Mouse (Mus musculus) heart, embryonic 14.5 days (tissue): Measurements from ENCODE around the gene Scpep1. TPM values are rescaled to one million over a fixed set of nuclear protein-coding genes. Genes with fewer than 3 reads are reported as not detected.
"Not testable (repeated sequence)": the region's sequence is repeated elsewhere in the genome, so short reads cannot be mapped to it uniquely, and the experiment has no call there.

Source experiments
- ATAC-seq: fragments of 200-750 bp; cut with Nextera tagmentation; 2 replicates; pipeline ENCODE4 v1.8.0; 2017; ENCODE audit warnings: low read depth, moderate TSS enrichment; ENCODE audit not compliant: insufficient number of reproducible peaks, insufficient read depth, low FRiP score
- H3K27ac ChIP-seq, 2 experiments: fragments of 200-500 bp in 1 of 2; fragments of 300-500 bp in 1 of 2; sonication (generic) in 1 of 2; replicated peaks in 1 of 2; 2 replicates each; pipeline ENCODE4 v1.5.1; 2012 to 2014; ENCODE audit warnings: low read depth in 2 of 2, low read length in 2 of 2, control low read depth in 1 of 2, mild to moderate bottlenecking in 1 of 2, mixed read lengths in 1 of 2; ENCODE audit not compliant: control insufficient read depth in 1 of 2, insufficient read depth in 1 of 2
- H3K27me3 ChIP-seq: fragments of 300-500 bp; sonication (generic); 2 replicates; pipeline ENCODE4 v1.6.1; 2014; ENCODE audit warnings: mild to moderate bottlenecking, low read length, control low read depth; ENCODE audit not compliant: control insufficient read depth, insufficient read depth
- H3K36me3 ChIP-seq: fragments of 300-500 bp; sonication (generic); 2 replicates; pipeline ENCODE4 v1.6.1; 2014; ENCODE audit warnings: mild to moderate bottlenecking, control low read depth, low read length, mixed read lengths; ENCODE audit not compliant: control insufficient read depth, insufficient read depth
- H3K4me1 ChIP-seq, 2 experiments: fragments of 200-500 bp in 1 of 2; fragments of 300-500 bp in 1 of 2; sonication (generic) in 1 of 2; 2 replicates each; pipeline ENCODE4 v1.6.1; 2012 to 2014; ENCODE audit warnings: low read length in 2 of 2, control low read depth in 1 of 2, mixed read lengths in 1 of 2; ENCODE audit not compliant: control insufficient read depth in 2 of 2, insufficient read depth in 2 of 2
- H3K4me2 ChIP-seq: fragments of 300-500 bp; sonication (generic); 2 replicates; pipeline ENCODE4 v1.6.1; 2014; ENCODE audit warnings: mild to moderate bottlenecking, low read length
- H3K4me3 ChIP-seq, 2 experiments: fragments of 200-500 bp in 1 of 2; fragments of 300-500 bp in 1 of 2; sonication (generic) in 1 of 2; 2 replicates each; pipeline ENCODE4 v1.5.1; 2012 to 2014; ENCODE audit warnings: low read length in 2 of 2, mild to moderate bottlenecking in 2 of 2, control low read depth in 1 of 2, low read depth in 1 of 2, moderate library complexity in 1 of 2; ENCODE audit not compliant: control insufficient read depth in 1 of 2, insufficient read depth in 1 of 2
- H3K9ac ChIP-seq: fragments of 300-500 bp; sonication (generic); 2 replicates; pipeline ENCODE4 v1.6.1; 2014; ENCODE audit warnings: mild to moderate bottlenecking, low read length
- H3K9me3 ChIP-seq: fragments of 300-500 bp; sonication (generic); 2 replicates; pipeline ENCODE4 v1.6.1; 2016; ENCODE audit warnings: low read length, control low read depth; ENCODE audit not compliant: control insufficient read depth
- WGBS: fragments of 180-500 bp; shearing (Covaris S2); extraction: QIAGEN DNeasy Blood & Tissue Kit; methylation state at CpG from one replicate; pipeline ENCODE4 v1.1.7; 2014; 5-methylcytosine and 5-hydroxymethylcytosine counted together
- polyA plus RNA-seq: library from polyadenylated mRNA; unstranded; fragments of >200 nt; fragmentation: Nextera tagmentation; extraction: Ambion mirVana; gene quantifications from 2 replicates; pipeline ENCODE4 v1.2.1, GENCODE M21; 2014

Scpep1 gene
- polyA plus RNA-seq, 1 experiment from 2014 or later: 49.9 TPM

GRCm38 (mm10) chr11:88999723-89000526, 44.7 kb upstream of the Scpep1 start:
- peak overlapping the region; percentile 57 to 69 for H3K4me3 ChIP-seq
- peak overlapping the region; percentile 81 for H3K9ac ChIP-seq
- H3K4me1 ChIP-seq: peaks cover 18 to 28% of the 10 kb centered on the region in 2 experiments
- H3K27ac ChIP-seq: peak overlapping the region; percentile 26 to 68; a peak in 3 of 4 replicates
- no peaks in the 10 kb centered on the region for H3K9me3 ChIP-seq
- H3K36me3 ChIP-seq: no peaks in the 10 kb centered on the region; the same call in none of the 2 replicates
- peak overlapping the region; percentile 73 for H3K4me2 ChIP-seq
- no peaks in the 10 kb centered on the region for H3K27me3 ChIP-seq
- WGBS: 15% methylated on average over 33 of the region's 33 CpGs
- ATAC-seq: 0 out of 2 replicates have a peak, but pooled peaks have one; percentile 19

DNA sequence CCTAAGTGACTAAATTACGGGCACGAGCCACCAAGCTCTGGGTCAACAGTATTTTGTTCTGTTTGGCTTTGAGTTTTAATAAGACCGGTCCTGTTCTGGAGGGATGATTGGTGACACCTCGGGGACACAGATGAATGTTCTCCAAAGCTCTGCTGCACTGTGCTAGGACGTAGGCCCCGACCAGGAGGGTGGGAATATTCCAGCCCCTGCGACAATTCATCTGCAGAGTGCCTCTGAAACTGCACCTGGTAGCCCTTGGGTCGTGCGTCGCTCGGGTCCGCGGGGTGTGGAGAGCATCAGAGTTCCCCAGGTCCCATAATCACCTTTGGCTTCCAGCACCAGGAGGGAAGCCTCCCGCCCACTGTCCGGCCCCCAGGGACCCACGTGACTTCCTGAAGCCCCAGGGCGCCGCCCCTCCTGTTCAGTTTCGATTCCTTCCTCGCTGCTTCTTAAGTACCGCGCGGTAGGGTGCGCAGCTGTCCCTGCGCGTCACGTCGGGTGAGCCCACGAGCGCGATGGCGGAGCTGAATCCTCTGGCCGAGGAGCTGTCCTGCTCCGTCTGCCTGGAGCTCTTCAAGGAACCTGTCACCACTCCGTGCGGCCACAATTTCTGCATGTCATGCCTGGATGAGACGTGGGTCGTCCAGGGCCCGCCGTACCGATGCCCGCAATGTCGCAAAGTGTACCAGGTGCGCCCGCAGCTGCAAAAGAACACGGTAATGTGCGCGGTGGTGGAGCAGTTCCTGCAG, 43.9 kb upstream of the Scpep1 start, which contains the start of gene Trim25:
Trim25 (plus strand) TSS at position 403 of the 749 bp plus-strand sequence.
- peak; percentile 84 for ATAC-seq
- WGBS: 1% methylated on average over 48 of the region's 48 CpGs
- peak within 1 kb of the TSS; percentile 46 to 68 for H3K27ac ChIP-seq
- H3K36me3 ChIP-seq: no peaks in the 10 kb centered on the region; the same call in 1 of the 2 replicates
- H3K4me1 ChIP-seq: peaks cover 18 to 28% of the 10 kb centered on the region in 2 experiments
- H3K9me3 ChIP-seq: no peaks in the 10 kb centered on the region
- peak within 1 kb of the TSS; percentile 57 to 69 for H3K4me3 ChIP-seq
- peak within 1 kb of the TSS; percentile 81 for H3K9ac ChIP-seq
- H3K27me3 ChIP-seq: no peaks in the 10 kb centered on the region
- H3K4me2 ChIP-seq: peak within 1 kb of the TSS; percentile 73

DNA sequence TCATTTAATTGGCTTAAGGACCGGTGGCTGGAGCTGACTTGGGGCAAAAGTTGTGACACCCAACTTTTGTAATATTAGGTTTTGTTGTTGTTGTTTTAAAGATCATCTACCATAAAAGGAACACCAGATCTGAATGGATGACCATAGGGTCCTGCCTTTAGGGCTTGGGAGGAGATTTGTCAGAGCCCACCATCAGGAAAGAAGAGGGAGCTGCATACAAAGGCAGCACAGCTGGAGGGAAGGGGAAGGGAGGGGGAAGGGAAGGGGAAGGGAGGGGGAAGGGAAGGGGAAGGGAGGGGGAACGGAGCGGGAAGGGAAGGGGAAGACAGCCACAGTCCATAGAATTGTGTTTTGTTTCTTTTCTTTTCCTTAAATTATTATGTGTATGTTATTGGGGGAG, 43.1 kb upstream of the Scpep1 start:
- 35% methylated on average over 3 of the region's 3 CpGs for WGBS

DNA sequence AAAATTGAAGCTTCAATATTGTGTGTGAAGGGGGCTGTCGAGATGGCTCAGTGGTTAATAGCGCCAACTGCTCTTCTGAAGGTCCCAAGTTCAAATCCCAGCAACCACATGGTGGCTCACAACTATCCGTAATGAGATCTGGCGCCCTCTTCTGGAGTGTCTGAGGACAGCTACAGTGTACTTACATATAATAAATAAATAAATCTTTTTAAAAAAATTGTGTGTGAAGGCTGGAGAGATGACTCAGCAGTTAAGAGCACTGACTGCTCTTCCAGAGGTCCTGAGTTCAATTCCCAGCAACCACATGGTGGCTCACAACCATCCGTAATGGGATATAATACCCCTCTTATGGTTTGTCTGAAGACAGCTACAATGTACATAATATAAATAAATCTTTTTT, 42.1 kb upstream of the Scpep1 start:
- not testable (repeated sequence) for H3K36me3 ChIP-seq, H3K4me3 ChIP-seq, H3K9ac ChIP-seq, H3K4me2 ChIP-seq, ATAC-seq, H3K9me3 ChIP-seq, H3K27me3 ChIP-seq
- WGBS: 81% methylated on average over 5 of the region's 5 CpGs
- peaks cover 10 to 13% of the 10 kb centered on the region in 2 experiments for H3K4me1 ChIP-seq
- peak overlapping the region; percentile 51 to 69; a peak in 3 of 4 replicates for H3K27ac ChIP-seq

More for the DNA sequence above, 43.1 kb upstream of the Scpep1 start:
- Histone ChIP-seq H3K27me3 (no peaks in the 10 kb centered on the region), H3K36me3 (no peaks in the 10 kb centered on the region; the same call in 1 of the 2 replicates), H3K4me3 (no peak overlapping the region), H3K27ac (peak overlapping the region in 1 of 2 experiments; percentile 46; a peak in 1 of 4 replicates), H3K9ac (no peak overlapping the region), H3K9me3 (no peaks in the 10 kb centered on the region), H3K4me2 (peak overlapping the region; percentile 73), H3K4me1 (peaks cover 16 to 22% of the 10 kb centered on the region in 2 experiments)
- no peak for ATAC-seq

GRCm38 (mm10) chr11:88996427-88996826, 41.2 kb upstream of the Scpep1 start:
- Histone ChIP-seq H3K4me1 (peaks cover 7 to 11% of the 10 kb centered on the region in 2 experiments), H3K27ac (peak overlapping the region; percentile 60 to 69), H3K27me3 (no peaks in the 10 kb centered on the region), H3K4me2 (0 out of 2 replicates have a peak overlapping the region, but pooled peaks have one; percentile 21), H3K9ac (no peak overlapping the region), H3K9me3 (no peaks in the 10 kb centered on the region), H3K36me3 (peaks cover 1% of the 10 kb centered on the region), H3K4me3 (no peak overlapping the region)
- 0 out of 2 replicates have a peak, but pooled peaks have one; percentile 49 for ATAC-seq
- 51% methylated on average over 7 of the region's 7 CpGs for WGBS

GRCm38 (mm10) chr11:88995616-88996015, 40.4 kb upstream of the Scpep1 start:
- no peak overlapping the region for H3K4me2 ChIP-seq
- H3K4me1 ChIP-seq: peaks cover 3 to 11% of the 10 kb centered on the region in 2 experiments; a peak in 3 of 4 replicates
- no peaks in the 10 kb centered on the region for H3K27me3 ChIP-seq
- ATAC-seq: no peak
- peak overlapping the region in 1 of 2 experiments; percentile 69; a peak in 1 of 4 replicates for H3K27ac ChIP-seq
- 89% methylated on average over 2 of the region's 2 CpGs for WGBS
- H3K36me3 ChIP-seq: peaks cover 9% of the 10 kb centered on the region
- H3K9me3 ChIP-seq: no peaks in the 10 kb centered on the region
- no peak overlapping the region for H3K9ac ChIP-seq
- H3K4me3 ChIP-seq: no peak overlapping the region

- Histone ChIP-seq H3K4me2 (no peak overlapping the region), H3K27me3 (no peaks in the 10 kb centered on the region), H3K9me3 (no peaks in the 10 kb centered on the region), H3K4me3 (no peak overlapping the region), H3K36me3 (peaks cover 12% of the 10 kb centered on the region), H3K27ac (no peak overlapping the region), H3K4me1 (peaks cover 3 to 11% of the 10 kb centered on the region in 2 experiments; a peak in 3 of 4 replicates), H3K9ac (no peak overlapping the region)
- ATAC-seq: no peak
- 86% methylated on average over 7 of the region's 7 CpGs for WGBS
Measured at GRCm38 (mm10) chr11:88994492-88994891, 39.2 kb upstream of the Scpep1 start.
